Mouse (Mus musculus) thymus, postnatal 0 days (tissue): ENCODE measurements around the gene Gnb1l. TPM values are rescaled to one million over a fixed set of nuclear protein-coding genes. Genes with fewer than 3 reads are reported as not detected.

Experiments used
- polyA plus RNA-seq: library from polyadenylated mRNA; unstranded; fragments of >200 nt; fragmentation: Nextera tagmentation; extraction: Ambion mirVana; gene quantifications from 2 replicates; pipeline ENCODE4 v1.2.1, GENCODE M21; 2015

Gnb1l gene
- polyA plus RNA-seq, 1 experiment from 2014 or later = 35.2 TPM

Other genes with a start within 250 kb of the Gnb1l start
- 582 and 637 TPM in 2 replicates for gene Ranbp1, start 250.0 kb upstream of the Gnb1l start, polyA plus RNA-seq
- gene Gm49776, start 240.4 kb upstream of the Gnb1l start, polyA plus RNA-seq = 2.4 and 6.3 TPM in 2 replicates
- gene Dgcr8, start 209.5 kb upstream of the Gnb1l start, polyA plus RNA-seq = 25.1 and 27.8 TPM in 2 replicates
- gene Tango2, start 150.6 kb upstream of the Gnb1l start, polyA plus RNA-seq = 37.1 and 41.2 TPM in 2 replicates
- gene Arvcf, start 150.5 kb upstream of the Gnb1l start, polyA plus RNA-seq = 31.2 and 40.0 TPM in 2 replicates
- 11.3 and 12.3 TPM in 2 replicates for gene Txnrd2, start 72.3 kb upstream of the Gnb1l start, polyA plus RNA-seq
- 73.8 and 83.6 TPM in 2 replicates for gene Comt, start 71.9 kb upstream of the Gnb1l start, polyA plus RNA-seq
- gene Rtl10, start 188 bp downstream of the Gnb1l start, polyA plus RNA-seq = 4.6 and 5.6 TPM in 2 replicates
- 0.24 and 0.25 TPM in 2 replicates for gene Tbx1, start 92.0 kb downstream of the Gnb1l start, polyA plus RNA-seq
- gene Gp1bb, start 123.7 kb downstream of the Gnb1l start, polyA plus RNA-seq = 0.71 and 0.78 TPM in 2 replicates
- not detected in 2 replicates for gene Gm49601, start 127.7 kb downstream of the Gnb1l start, polyA plus RNA-seq
- gene Sept5, start 131.2 kb downstream of the Gnb1l start, polyA plus RNA-seq = 1.7 TPM in 2 replicates